ENCODE assay signal across 26 mouse cellular contexts in genomic region chr4:84324371-84324770, GRCm38 (mm10).
DNase-seq lines count a peak whose midpoint lies in the region; ATAC-seq and TF ChIP-seq lines count a peak whose summit lies in the region.
"Had no signal": no experiment of that assay in that cellular context is flagged by ENCODE, and none has a peak within 500 bp of the region (broad histone marks: within the 10 kb centered on the region; RNA-seq: fewer than 3 reads in every experiment).

No protein-coding gene starts in this region.

- H3K9ac ChIP-seq in forebrain, embryonic 14.5 days (ENCODE audit: low read length) = no peak overlapping the region
- no peak overlapping the region for H3K9ac ChIP-seq in forebrain, embryonic 16.5 days (replicated peaks; ENCODE audit: low read depth, low read length)
- H3K9ac ChIP-seq in lung, embryonic 14.5 days = no peak overlapping the region
- no peak overlapping the region for H3K9ac ChIP-seq in midbrain, embryonic 15.5 days
- H3K9ac ChIP-seq: hindbrain, embryonic 15.5 days; intestine, embryonic 15.5 days; limb, embryonic 12.5 days; liver, embryonic 15.5 days; lung, embryonic 15.5 days had no signal

- peak; percentile 80 for DNase-seq in forebrain, embryonic 14.5 days (ENCODE audit: low spot score)
- peak; percentile 29 for DNase-seq in lung, embryonic 14.5 days
- no peak for DNase-seq in lung, postnatal 10 days
- peak; percentile 66 for DNase-seq in MN1 (ENCODE audit: low spot score)
- no peak for DNase-seq in urinary bladder, postnatal 36 days (ENCODE audit: low spot score in 2 of 2)
- DNase-seq: adrenal gland, postnatal 25 days; cerebellum, adult 18-20 months; cerebellum, postnatal 14 days; gastrocnemius, postnatal 14 days; heart, postnatal 14 days; kidney, adult 2 months; kidney, postnatal 36 days; lung, postnatal 36 days; right cerebral cortex, postnatal 4 days; thymus, adult 2 months; thymus, postnatal 4 days had no signal

- no peak for ATAC-seq in forebrain, embryonic 14.5 days
- ATAC-seq in forebrain, embryonic 16.5 days = no peak; the same call in 1 of the 2 replicates
- no peak for ATAC-seq in lung, embryonic 14.5 days (ENCODE audit: insufficient read depth)
- peak; percentile 75; the same call in 1 of the 2 replicates for ATAC-seq in midbrain, embryonic 15.5 days (replicated peaks)
- ATAC-seq: intestine, embryonic 15.5 days had no signal

- 0 out of 2 replicates have a peak, but pooled peaks cover 4% of the 10 kb centered on the region for H3K4me1 ChIP-seq in forebrain, embryonic 14.5 days (ENCODE audit: control insufficient read depth, insufficient read depth, low read length)
- H3K4me1 ChIP-seq in forebrain, embryonic 16.5 days (replicated peaks; ENCODE audit: control insufficient read depth, insufficient read depth, low read length) = peaks cover 3% of the 10 kb centered on the region
- H3K4me1 ChIP-seq in lung, embryonic 14.5 days (ENCODE audit: insufficient read depth) = no peaks in the 10 kb centered on the region
- peaks cover 8% of the 10 kb centered on the region for H3K4me1 ChIP-seq in midbrain, embryonic 15.5 days
- H3K4me1 ChIP-seq: hindbrain, embryonic 15.5 days; intestine, embryonic 15.5 days; liver, embryonic 15.5 days; lung, embryonic 15.5 days had no signal

- no peaks in the 10 kb centered on the region; the same call in 1 of the 2 replicates for H3K27me3 ChIP-seq in forebrain, embryonic 14.5 days (replicated peaks; ENCODE audit: control insufficient read depth, insufficient read depth, low read length)
- H3K27me3 ChIP-seq in forebrain, embryonic 16.5 days (replicated peaks; ENCODE audit: control insufficient read depth, insufficient read depth, low read length) = peaks cover 4% of the 10 kb centered on the region; the same call in 1 of the 2 replicates
- no peaks in the 10 kb centered on the region for H3K27me3 ChIP-seq in lung, embryonic 14.5 days (ENCODE audit: insufficient read depth, low read length)
- H3K27me3 ChIP-seq in midbrain, embryonic 15.5 days (replicated peaks) = peaks cover 7% of the 10 kb centered on the region
- H3K27me3 ChIP-seq: hindbrain, embryonic 15.5 days; intestine, embryonic 15.5 days; limb, embryonic 12.5 days; liver, embryonic 15.5 days; lung, embryonic 15.5 days had no signal

- H3K27ac ChIP-seq in forebrain, embryonic 14.5 days (ENCODE audit: low read depth, low read length) = no peak overlapping the region
- no peak overlapping the region for H3K27ac ChIP-seq in forebrain, embryonic 16.5 days (ENCODE audit: low read length)
- no peak overlapping the region for H3K27ac ChIP-seq in lung, embryonic 14.5 days (ENCODE audit: low read depth)
- H3K27ac ChIP-seq in midbrain, embryonic 15.5 days = no peak overlapping the region
- H3K27ac ChIP-seq: hindbrain, embryonic 15.5 days; intestine, embryonic 15.5 days; layer of hippocampus, adult 2 months; left cerebral cortex, adult 2 months; limb, embryonic 12.5 days; liver, embryonic 15.5 days; lung, embryonic 15.5 days; stomach, postnatal 0 days had no signal

- H3K4me3 ChIP-seq in forebrain, embryonic 14.5 days (ENCODE audit: low read depth, low read length) = no peak overlapping the region
- H3K4me3 ChIP-seq in forebrain, embryonic 16.5 days (replicated peaks; ENCODE audit: low read length) = no peak overlapping the region
- H3K4me3 ChIP-seq in lung, embryonic 14.5 days (ENCODE audit: low read depth, low read length) = no peak overlapping the region
- no peak overlapping the region for H3K4me3 ChIP-seq in midbrain, embryonic 15.5 days
- H3K4me3 ChIP-seq: hindbrain, embryonic 15.5 days; intestine, embryonic 15.5 days; layer of hippocampus, adult 2 months; left cerebral cortex, adult 2 months; limb, embryonic 12.5 days; liver, embryonic 15.5 days; lung, embryonic 15.5 days had no signal

- no peak overlapping the region for H3K4me2 ChIP-seq in forebrain, embryonic 14.5 days (ENCODE audit: low read length)
- H3K4me2 ChIP-seq in forebrain, embryonic 16.5 days (ENCODE audit: low read length) = no peak overlapping the region
- H3K4me2 ChIP-seq in lung, embryonic 14.5 days = no peak overlapping the region
- H3K4me2 ChIP-seq in midbrain, embryonic 15.5 days = no peak overlapping the region
- H3K4me2 ChIP-seq: hindbrain, embryonic 15.5 days; intestine, embryonic 15.5 days; limb, embryonic 12.5 days; liver, embryonic 15.5 days; lung, embryonic 15.5 days had no signal

- WGBS in forebrain, embryonic 14.5 days = 6% methylated on average over 4 of the region's 4 CpGs
- WGBS in forebrain, embryonic 16.5 days = 8% methylated on average over 4 of the region's 4 CpGs
- 72% methylated on average over 4 of the region's 4 CpGs for WGBS in lung, embryonic 14.5 days
- WGBS in midbrain, embryonic 15.5 days = 29% methylated on average over 4 of the region's 4 CpGs

- no peaks in the 10 kb centered on the region; the same call in 1 of the 2 replicates for H3K9me3 ChIP-seq in forebrain, embryonic 14.5 days (replicated peaks; ENCODE audit: control insufficient read depth, low read length)
- no peaks in the 10 kb centered on the region for H3K9me3 ChIP-seq in forebrain, embryonic 16.5 days (ENCODE audit: control insufficient read depth, low read length)
- no peaks in the 10 kb centered on the region for H3K9me3 ChIP-seq in lung, embryonic 14.5 days (ENCODE audit: low read depth, low read length)
- no peaks in the 10 kb centered on the region for H3K9me3 ChIP-seq in midbrain, embryonic 15.5 days
- H3K9me3 ChIP-seq: hindbrain, embryonic 15.5 days; intestine, embryonic 15.5 days; limb, embryonic 12.5 days; liver, embryonic 15.5 days; lung, embryonic 15.5 days had no signal

- TF ChIP-seq CTCF in lung, embryonic 14.5 days (IDR thresholded peaks at IDR 0.05; ENCODE audit: low read depth) = no peak

- no peaks in the 10 kb centered on the region for H3K36me3 ChIP-seq in forebrain, embryonic 14.5 days (ENCODE audit: control insufficient read depth, insufficient read depth, low read length)
- H3K36me3 ChIP-seq in forebrain, embryonic 16.5 days (ENCODE audit: control insufficient read depth, insufficient read depth) = no peaks in the 10 kb centered on the region
- no peaks in the 10 kb centered on the region for H3K36me3 ChIP-seq in lung, embryonic 14.5 days (ENCODE audit: insufficient read depth)
- H3K36me3 ChIP-seq in midbrain, embryonic 15.5 days (replicated peaks) = no peaks in the 10 kb centered on the region
- H3K36me3 ChIP-seq: hindbrain, embryonic 15.5 days; intestine, embryonic 15.5 days; limb, embryonic 12.5 days; liver, embryonic 15.5 days; lung, embryonic 15.5 days had no signal

Comparison
In these comparisons a context has a peak if more than half of its experiments do, and no peak if none do; other contexts are left out.
1. DNase-seq: peak in forebrain, embryonic 14.5 days (single experiment), lung, embryonic 14.5 days (single experiment) and MN1 (single experiment); none in lung, postnatal 10 days (single experiment) and urinary bladder, postnatal 36 days (0 of 2).